Mouse (Mus musculus) ES-Bruce4 (cell line): Measurements from ENCODE around the gene Ints7.

Experiments used
- CTCF ChIP-seq: IDR thresholded peaks from one replicate; pipeline ENCODE4 v1.8.1; 2011; ENCODE audit warnings: low read depth, low read length
- POLR2A ChIP-seq: IDR thresholded peaks from one replicate; pipeline ENCODE4 v1.8.1; 2011; ENCODE audit warnings: low read length; ENCODE audit not compliant: insufficient read depth

DNA sequence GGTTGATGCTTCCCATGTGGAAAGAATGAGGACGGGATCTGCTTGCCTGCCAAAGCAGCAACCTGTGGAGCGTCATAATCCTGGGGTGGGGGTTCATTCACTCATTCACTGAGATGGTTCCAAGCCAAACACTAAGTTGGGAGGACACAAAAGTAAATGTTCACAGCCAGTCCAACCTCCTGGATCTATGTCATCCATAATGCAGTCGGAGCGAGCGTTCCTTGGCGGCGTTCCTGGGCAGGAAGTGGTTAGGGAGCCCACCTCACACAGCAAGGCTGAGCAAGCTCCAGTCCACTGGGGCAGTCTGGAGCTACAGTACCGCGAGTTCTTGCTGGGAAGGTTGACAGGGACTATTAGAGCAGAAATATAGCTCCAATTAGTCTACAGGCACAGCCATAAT is 92.6 kb downstream of the Ints7 start:
- TF ChIP-seq CTCF (no peak), POLR2A (no peak)
